Mouse (Mus musculus): ENCODE results near the gene Slc25a22.

DNA sequence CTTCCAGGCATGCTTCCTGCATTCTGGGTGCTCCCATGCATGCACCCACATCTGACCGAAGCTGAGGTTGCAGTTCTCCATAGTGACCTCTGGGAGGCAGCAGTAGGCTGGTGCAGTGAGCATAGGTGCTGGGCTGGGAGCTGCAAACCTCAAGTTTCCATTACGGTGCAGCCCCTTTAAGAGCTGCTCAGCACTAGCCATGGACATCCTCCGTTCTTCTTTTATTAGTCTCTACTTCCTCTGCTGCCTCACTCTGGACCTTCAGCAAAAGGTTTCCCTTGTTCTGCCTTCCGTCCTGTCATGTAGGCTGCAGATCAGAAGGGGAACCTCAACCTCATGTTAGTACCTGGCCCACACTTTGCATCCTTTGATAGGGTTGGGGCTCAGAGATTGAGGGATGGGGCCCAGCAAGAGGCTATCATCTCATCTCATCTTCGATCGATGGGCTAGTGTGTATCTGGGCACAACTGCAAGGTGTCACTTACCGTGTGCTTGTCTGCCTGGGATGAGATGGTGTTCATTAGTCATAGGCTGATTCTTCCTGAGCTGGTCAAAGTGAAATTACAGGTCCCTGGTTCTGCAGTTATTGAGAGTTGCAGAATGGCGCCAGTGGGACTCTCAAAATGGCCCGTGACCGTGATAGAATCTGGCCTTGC, 43.3 kb upstream of the Slc25a22 start:
- TF ChIP-seq CTCF (IDR thresholded peaks at IDR 0.05; ENCODE audit: control insufficient read depth, insufficient read depth, low read length): peak; percentile 97
- no peak for TF ChIP-seq POLR2A (IDR thresholded peaks at IDR 0.05; ENCODE audit: borderline replicate concordance, control insufficient read depth, low read depth, low read length)

Measured in bone marrow, adult 2 months (tissue).